Mouse (Mus musculus) urinary bladder, postnatal 10 days (tissue): ENCODE results near the gene Cyp2a12.
"Not testable (repeated sequence)": the region's sequence is repeated elsewhere in the genome, so short reads cannot be mapped to it uniquely, and the experiment has no call there.

Experiments used
- DNase-seq: peaks from one replicate; pipeline ENCODE4 v3.0.0; 2022; ENCODE audit warnings: low spot score

Gene Cyp2a12

GRCm38 (mm10) chr7:27028789-27029188, at the start of gene Cyp2a12:
TSS of gene Cyp2a12 (plus strand) at chr7:27029081.
- no peak for DNase-seq

DNA sequence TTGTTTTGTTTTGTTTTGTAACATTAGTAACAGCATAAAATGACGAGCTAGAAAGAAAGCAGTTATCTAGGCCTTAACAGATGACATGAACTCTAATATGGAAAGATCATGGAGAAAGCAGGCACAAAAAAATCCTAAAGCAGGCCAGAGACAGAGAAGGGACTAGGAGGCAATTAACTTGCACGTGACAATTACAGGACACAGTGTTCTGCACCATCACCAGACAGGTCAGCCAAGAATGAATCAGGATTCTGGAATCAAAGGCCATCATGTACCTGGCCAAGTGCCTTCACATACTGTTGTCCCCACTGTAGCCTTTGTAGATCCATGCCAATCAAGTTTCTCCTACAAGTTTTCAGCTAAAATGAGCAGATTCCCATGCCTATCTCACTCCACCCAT, 47.4 kb upstream of the Cyp2a12 start:
- not testable (repeated sequence) for DNase-seq

- not testable (repeated sequence) for DNase-seq
These were observed 46.9 kb upstream of the Cyp2a12 start for GRCm38 (mm10) chr7:26981937-26982336.

GRCm38 (mm10) chr7:26982551-26982950, 46.3 kb upstream of the Cyp2a12 start:
- no peak for DNase-seq

DNA sequence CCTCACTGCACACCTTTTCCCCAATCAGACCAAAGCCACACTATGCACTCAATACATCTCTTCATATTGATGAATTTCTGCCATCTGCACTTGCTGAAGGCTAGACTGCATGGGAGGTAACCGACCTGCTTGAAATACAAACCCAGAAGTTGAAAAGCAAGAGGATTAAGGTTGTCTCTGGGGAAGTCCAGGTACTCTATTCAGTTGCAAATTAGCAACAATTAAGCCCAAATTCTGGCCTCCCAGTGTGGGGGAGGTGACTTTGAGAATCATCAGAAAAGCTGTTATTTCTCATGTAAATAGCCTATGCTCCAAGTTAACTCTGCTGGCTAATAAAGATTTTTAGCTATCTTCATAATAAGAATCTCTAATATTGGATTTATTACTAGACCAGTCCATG, 45.7 kb upstream of the Cyp2a12 start:
- not testable (repeated sequence) for DNase-seq

DNA sequence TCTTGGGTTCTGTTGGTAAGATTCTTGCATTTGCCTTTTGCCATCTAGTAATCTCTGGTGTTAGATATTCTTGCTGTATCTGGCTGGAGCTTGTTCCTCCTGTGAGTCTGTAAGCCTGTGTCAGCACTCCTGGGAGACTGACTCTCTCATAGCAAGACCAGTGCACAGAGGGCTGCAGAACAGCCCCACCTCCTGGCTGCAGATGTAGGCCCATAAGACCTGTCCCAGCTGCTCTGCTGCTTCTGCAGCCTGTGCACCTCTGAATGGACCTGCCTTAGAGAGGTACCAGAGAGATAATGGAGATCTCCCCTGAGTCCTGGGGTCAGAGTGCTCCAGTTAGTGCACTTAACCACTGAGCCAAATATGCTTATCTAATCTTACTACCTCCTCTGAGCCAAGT, 2.3 kb upstream of the Cyp2a12 start:
- DNase-seq = not testable (repeated sequence)

GRCm38 (mm10) chr7:27048886-27049285, 20.0 kb downstream of the Cyp2a12 start:
- DNase-seq = not testable (repeated sequence)

GRCm38 (mm10) chr7:27059333-27059732, 30.5 kb downstream of the Cyp2a12 start:
- DNase-seq = not testable (repeated sequence)

GRCm38 (mm10) chr7:27059896-27060295, 31.0 kb downstream of the Cyp2a12 start:
- not testable (repeated sequence) for DNase-seq

DNA sequence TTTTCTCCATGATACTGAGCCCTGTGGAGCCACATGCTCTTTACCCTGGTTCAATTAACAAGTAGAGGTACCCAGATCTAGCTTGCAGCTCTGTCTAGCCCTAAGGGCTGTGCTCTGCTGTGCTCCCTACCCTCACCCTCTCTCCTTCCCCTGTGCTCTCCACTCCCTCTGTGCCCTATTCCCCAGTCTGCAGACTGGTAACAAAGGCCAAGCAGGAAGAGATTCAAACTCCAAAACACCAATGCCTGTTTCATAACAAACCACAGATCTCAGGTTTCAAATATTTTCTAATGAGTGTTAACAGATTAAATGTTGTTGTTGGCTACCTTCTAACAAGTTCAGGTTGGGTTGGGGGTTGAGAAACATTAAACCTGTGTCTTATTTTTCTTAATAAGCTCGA, 49.8 kb downstream of the Cyp2a12 start:
- DNase-seq = no peak

- DNase-seq = no peak
These were observed 52.7 kb downstream of the Cyp2a12 start for GRCm38 (mm10) chr7:27081625-27082024.
